Mouse (Mus musculus): ENCODE measurements around the gene Ddb1. TPM values are rescaled to one million over a fixed set of nuclear protein-coding genes. Genes with fewer than 3 reads are reported as not detected.

Gene Ddb1
- polyA plus RNA-seq, 1 experiment from 2014 or later = 176 TPM

DNA sequence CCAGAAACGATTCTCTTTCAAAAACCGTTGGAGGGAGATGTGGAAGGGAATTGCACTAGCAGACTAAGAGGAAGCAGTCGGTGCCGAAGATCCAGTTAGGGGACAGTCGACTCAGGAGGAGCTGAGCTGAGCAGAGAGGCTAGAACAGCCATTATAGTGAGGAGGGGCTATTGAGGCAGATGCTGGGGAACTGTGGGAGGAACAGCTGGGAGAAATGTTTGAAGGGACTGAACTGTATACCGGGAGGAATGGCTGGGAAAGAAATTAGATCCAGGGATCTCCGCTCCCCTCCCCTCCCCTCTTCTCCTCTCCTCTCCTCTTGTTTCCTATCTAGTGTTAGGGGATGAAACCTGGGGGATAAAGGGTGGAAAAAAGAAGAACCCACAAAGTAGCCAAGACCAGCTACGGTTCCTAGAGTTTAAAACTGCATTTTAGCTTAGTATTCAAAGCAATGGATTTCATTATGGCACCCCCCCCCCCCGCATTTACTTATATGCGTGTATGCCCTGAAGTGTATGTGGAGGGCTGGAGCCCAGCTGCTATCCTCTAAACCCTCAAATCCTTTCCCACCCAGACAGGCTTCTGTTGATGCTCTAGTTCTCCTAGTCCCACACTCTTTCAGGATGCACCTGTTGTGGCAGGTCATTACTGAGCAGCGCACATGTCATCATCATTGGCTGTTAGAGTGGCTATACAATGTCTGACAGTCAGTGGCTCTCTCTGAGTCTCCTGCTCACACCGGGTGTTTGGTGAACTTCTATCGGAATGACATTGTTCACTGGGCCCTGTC, 35.7 kb downstream of the Ddb1 start:
- Histone ChIP-seq H3K36me3 (ENCODE audit: control insufficient read depth, insufficient read depth, low read length) (no peaks in the 10 kb centered on the region), H3K27ac (ENCODE audit: low read depth, low read length) (no peak overlapping the region), H3K27me3 (ENCODE audit: control insufficient read depth, insufficient read depth, low read length) (no peaks in the 10 kb centered on the region), H3K9me3 (ENCODE audit: control insufficient read depth, low read length) (no peaks in the 10 kb centered on the region), H3K4me3 (ENCODE audit: low read depth, low read length) (no peak overlapping the region), H3K4me1 (ENCODE audit: control insufficient read depth, insufficient read depth, low read length) (no peaks in the 10 kb centered on the region), H3K4me2 (ENCODE audit: low read depth, low read length) (no peak overlapping the region), H3K9ac (replicated peaks; ENCODE audit: low read depth, low read length) (no peak overlapping the region)
- WGBS = 50% methylated on average over 13 of the region's 13 CpGs
- no peak for ATAC-seq (ENCODE audit: low read depth)

DNA sequence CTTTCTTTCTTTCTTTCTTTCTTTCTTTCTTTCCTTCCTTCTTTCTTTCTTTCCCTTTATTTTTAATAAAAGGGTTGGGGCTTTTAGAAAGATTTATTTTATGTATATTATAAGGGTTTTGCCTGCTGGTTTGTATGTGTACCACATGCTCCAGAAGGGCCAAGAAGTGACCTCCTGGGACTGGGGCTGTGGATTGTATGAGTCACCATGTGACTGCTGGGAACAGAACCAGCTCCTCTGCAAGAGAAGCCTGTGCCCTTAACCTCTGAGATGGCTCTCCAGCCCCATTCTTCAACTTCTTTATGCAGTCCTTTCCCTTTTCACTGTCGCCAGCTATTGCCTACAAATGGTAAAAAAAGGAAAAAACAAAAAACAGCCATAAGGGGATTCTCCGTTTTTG, 40.5 kb downstream of the Ddb1 start:
- H3K9me3 ChIP-seq (ENCODE audit: control insufficient read depth, low read length) = no peaks in the 10 kb centered on the region
- ATAC-seq (ENCODE audit: low read depth) = no peak

DNA sequence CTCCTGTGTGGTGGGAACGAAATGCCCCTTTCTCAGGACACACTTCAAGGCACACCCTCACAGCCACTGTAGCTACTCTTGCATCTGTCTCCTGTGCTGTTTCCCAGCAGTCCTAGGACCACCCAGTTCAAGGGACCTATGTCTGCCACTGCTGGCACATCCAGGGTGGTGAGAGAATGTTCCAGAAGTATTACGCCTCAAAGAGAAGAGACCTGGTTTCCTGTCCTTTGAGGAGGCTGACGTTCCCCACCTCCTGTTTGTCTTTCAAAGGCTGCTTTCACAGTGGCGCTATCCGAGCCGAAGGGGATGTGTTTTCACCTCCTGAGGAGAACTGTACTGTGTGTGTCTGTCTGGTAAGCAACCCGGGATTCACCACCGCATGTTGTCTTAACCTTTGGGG, 43.0 kb downstream of the Ddb1 start:
- H3K4me3 ChIP-seq (ENCODE audit: low read depth, low read length) = no peak overlapping the region
- H3K9me3 ChIP-seq (ENCODE audit: control insufficient read depth, low read length) = no peaks in the 10 kb centered on the region
- no peaks in the 10 kb centered on the region for H3K4me1 ChIP-seq (ENCODE audit: control insufficient read depth, insufficient read depth, low read length)
- H3K36me3 ChIP-seq (ENCODE audit: control insufficient read depth, insufficient read depth, low read length) = no peaks in the 10 kb centered on the region
- no peaks in the 10 kb centered on the region for H3K27me3 ChIP-seq (ENCODE audit: control insufficient read depth, insufficient read depth, low read length)
- H3K4me2 ChIP-seq (ENCODE audit: low read depth, low read length) = no peak overlapping the region
- WGBS = 77% methylated on average over 8 of the region's 8 CpGs
- no peak overlapping the region for H3K27ac ChIP-seq (ENCODE audit: low read depth, low read length)
- no peak overlapping the region for H3K9ac ChIP-seq (replicated peaks; ENCODE audit: low read depth, low read length)
- ATAC-seq (ENCODE audit: low read depth) = no peak

More for the DNA sequence above, 40.5 kb downstream of the Ddb1 start:
- Histone ChIP-seq H3K9ac (replicated peaks; ENCODE audit: low read depth, low read length) (no peak overlapping the region), H3K27ac (ENCODE audit: low read depth, low read length) (no peak overlapping the region), H3K4me3 (ENCODE audit: low read depth, low read length) (no peak overlapping the region), H3K36me3 (ENCODE audit: control insufficient read depth, insufficient read depth, low read length) (no peaks in the 10 kb centered on the region), H3K4me2 (ENCODE audit: low read depth, low read length) (no peak overlapping the region), H3K4me1 (ENCODE audit: control insufficient read depth, insufficient read depth, low read length) (no peaks in the 10 kb centered on the region), H3K27me3 (ENCODE audit: control insufficient read depth, insufficient read depth, low read length) (no peaks in the 10 kb centered on the region)
- WGBS = 91% methylated on average over 2 of the region's 2 CpGs

DNA sequence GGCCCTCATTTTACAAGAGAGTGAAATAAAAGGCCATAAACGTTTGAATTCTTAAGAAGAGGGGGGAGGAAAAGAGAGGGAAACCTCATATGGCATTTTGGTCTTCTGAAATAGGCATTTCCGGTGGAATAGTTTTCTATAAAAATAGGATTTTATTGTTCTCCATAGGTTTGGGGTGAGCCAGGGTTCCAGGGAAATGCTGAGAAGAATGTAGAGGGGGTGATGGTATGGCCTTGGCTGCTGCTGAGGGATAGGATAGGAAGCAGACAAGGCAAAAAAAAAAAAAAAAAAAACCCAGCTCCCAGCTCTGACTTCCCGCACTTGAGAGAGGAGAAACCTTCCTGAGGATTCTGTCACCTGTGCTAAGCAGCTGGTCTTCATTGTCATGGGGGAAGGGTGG, 50.9 kb downstream of the Ddb1 start:
- Histone ChIP-seq H3K4me3 (ENCODE audit: low read depth, low read length) (no peak overlapping the region), H3K4me2 (ENCODE audit: low read depth, low read length) (no peak overlapping the region), H3K27me3 (ENCODE audit: control insufficient read depth, insufficient read depth, low read length) (no peaks in the 10 kb centered on the region), H3K9me3 (ENCODE audit: control insufficient read depth, low read length) (no peaks in the 10 kb centered on the region), H3K4me1 (ENCODE audit: control insufficient read depth, insufficient read depth, low read length) (no peaks in the 10 kb centered on the region), H3K27ac (ENCODE audit: low read depth, low read length) (no peak overlapping the region), H3K9ac (replicated peaks; ENCODE audit: low read depth, low read length) (no peak overlapping the region), H3K36me3 (ENCODE audit: control insufficient read depth, insufficient read depth, low read length) (no peaks in the 10 kb centered on the region)
- ATAC-seq (ENCODE audit: low read depth) = no peak
- WGBS = 37% methylated on average over 3 of the region's 3 CpGs

DNA sequence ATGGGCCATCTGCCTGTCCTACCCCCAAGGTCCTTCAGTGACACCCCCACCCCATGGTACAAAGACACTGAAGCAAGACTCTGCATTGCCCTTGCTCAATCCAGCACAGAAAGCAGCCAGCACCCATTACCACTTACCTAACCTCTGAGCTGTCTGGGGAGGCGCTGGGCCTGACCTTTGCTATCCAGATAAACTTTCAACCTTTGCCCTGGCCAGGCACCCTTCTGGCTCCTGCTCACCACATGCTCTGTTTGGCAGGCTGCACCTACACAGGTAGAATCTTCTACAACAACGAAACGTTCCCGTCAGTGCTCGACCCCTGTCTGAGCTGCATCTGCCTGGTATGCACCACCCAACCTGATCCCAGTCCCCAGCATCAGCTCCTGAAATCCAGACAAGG, 52.6 kb downstream of the Ddb1 start:
- Histone ChIP-seq H3K27me3 (ENCODE audit: control insufficient read depth, insufficient read depth, low read length) (no peaks in the 10 kb centered on the region), H3K36me3 (ENCODE audit: control insufficient read depth, insufficient read depth, low read length) (no peaks in the 10 kb centered on the region), H3K4me1 (ENCODE audit: control insufficient read depth, insufficient read depth, low read length) (no peaks in the 10 kb centered on the region), H3K4me2 (ENCODE audit: low read depth, low read length) (no peak overlapping the region), H3K4me3 (ENCODE audit: low read depth, low read length) (no peak overlapping the region), H3K9ac (replicated peaks; ENCODE audit: low read depth, low read length) (no peak overlapping the region), H3K27ac (ENCODE audit: low read depth, low read length) (no peak overlapping the region), H3K9me3 (ENCODE audit: control insufficient read depth, low read length) (no peaks in the 10 kb centered on the region)
- WGBS = 90% methylated on average over 5 of the region's 5 CpGs
- ATAC-seq (ENCODE audit: low read depth) = no peak

DNA sequence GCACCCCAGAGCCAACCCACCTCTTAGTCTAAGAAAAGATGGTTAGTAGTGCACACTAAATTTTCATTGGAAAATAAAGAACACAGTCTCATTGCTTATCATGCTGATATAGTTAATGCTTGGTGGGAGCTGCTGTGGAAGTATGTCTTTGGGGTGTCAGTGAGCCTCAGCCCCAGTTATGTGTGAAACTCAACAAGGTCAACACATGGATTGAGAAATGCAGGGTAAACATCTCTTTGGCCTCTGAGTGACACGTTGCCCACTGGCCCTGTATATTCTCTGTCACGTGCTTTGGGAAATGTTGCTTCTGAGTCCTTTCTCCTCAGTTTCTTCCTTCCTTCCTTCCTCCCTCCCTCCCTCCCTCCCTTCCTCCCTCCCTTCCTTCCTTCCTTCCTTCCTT, 53.3 kb downstream of the Ddb1 start:
- ATAC-seq (ENCODE audit: low read depth) = no peak
- Histone ChIP-seq H3K27me3 (ENCODE audit: control insufficient read depth, insufficient read depth, low read length) (no peaks in the 10 kb centered on the region), H3K4me2 (ENCODE audit: low read depth, low read length) (no peak overlapping the region), H3K9me3 (ENCODE audit: control insufficient read depth, low read length) (no peaks in the 10 kb centered on the region), H3K4me1 (ENCODE audit: control insufficient read depth, insufficient read depth, low read length) (no peaks in the 10 kb centered on the region), H3K4me3 (ENCODE audit: low read depth, low read length) (no peak overlapping the region), H3K9ac (replicated peaks; ENCODE audit: low read depth, low read length) (no peak overlapping the region), H3K27ac (ENCODE audit: low read depth, low read length) (no peak overlapping the region), H3K36me3 (ENCODE audit: control insufficient read depth, insufficient read depth, low read length) (no peaks in the 10 kb centered on the region)
- WGBS = 65% methylated on average over 2 of the region's 2 CpGs

DNA sequence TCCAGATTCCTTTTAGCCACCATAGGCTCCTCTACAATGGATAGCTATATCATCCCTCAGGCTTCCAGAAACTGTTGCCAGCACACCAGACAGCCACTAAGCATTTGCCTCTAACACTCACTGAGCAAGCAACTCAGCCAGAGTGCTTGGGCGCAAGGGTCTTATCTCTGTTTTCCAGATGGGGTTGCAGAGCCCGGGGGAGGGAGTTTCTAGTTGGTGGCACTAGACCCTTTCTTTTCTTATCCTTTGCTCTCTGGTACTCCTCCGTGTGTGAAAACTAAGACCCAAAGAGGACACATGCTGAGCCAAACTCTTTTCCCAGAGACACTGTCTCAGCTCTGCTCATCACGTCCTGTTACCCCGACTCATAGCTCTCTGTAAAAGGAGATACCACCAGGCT, 56.2 kb downstream of the Ddb1 start:
- Histone ChIP-seq H3K4me2 (ENCODE audit: low read depth, low read length) (no peak overlapping the region), H3K4me3 (ENCODE audit: low read depth, low read length) (no peak overlapping the region), H3K9me3 (ENCODE audit: control insufficient read depth, low read length) (no peaks in the 10 kb centered on the region), H3K9ac (replicated peaks; ENCODE audit: low read depth, low read length) (no peak overlapping the region), H3K27ac (ENCODE audit: low read depth, low read length) (no peak overlapping the region), H3K4me1 (ENCODE audit: control insufficient read depth, insufficient read depth, low read length) (no peaks in the 10 kb centered on the region), H3K36me3 (ENCODE audit: control insufficient read depth, insufficient read depth, low read length) (no peaks in the 10 kb centered on the region), H3K27me3 (ENCODE audit: control insufficient read depth, insufficient read depth, low read length) (no peaks in the 10 kb centered on the region)
- no peak for ATAC-seq (ENCODE audit: low read depth)
- WGBS = 75% methylated on average over 5 of the region's 5 CpGs

DNA sequence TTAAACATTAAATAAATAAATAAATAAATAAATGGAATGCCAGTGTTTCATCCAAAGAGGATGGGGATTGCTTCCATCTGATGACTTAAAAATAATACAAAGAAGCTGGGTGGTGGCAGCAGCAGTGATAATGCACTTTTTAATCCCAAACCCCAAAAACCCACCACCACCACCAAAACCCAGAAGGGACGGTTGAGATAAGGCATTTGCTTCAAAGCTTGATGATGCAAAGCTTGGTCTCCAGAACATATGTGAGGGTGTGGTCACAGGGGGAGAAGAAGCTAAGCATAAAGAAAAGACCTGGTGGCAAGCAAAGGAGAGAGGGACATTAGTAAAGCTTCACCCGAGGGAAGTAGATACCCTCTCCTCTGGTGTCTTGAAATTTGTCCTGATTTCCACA, 56.8 kb downstream of the Ddb1 start:
- H3K27me3 ChIP-seq (ENCODE audit: control insufficient read depth, insufficient read depth, low read length) = no peaks in the 10 kb centered on the region
- H3K4me2 ChIP-seq (ENCODE audit: low read depth, low read length) = no peak overlapping the region
- H3K9ac ChIP-seq (replicated peaks; ENCODE audit: low read depth, low read length) = no peak overlapping the region
- no peaks in the 10 kb centered on the region for H3K9me3 ChIP-seq (ENCODE audit: control insufficient read depth, low read length)
- H3K27ac ChIP-seq (ENCODE audit: low read depth, low read length) = no peak overlapping the region
- H3K4me3 ChIP-seq (ENCODE audit: low read depth, low read length) = no peak overlapping the region
- ATAC-seq (ENCODE audit: low read depth) = no peak
- H3K4me1 ChIP-seq (ENCODE audit: control insufficient read depth, insufficient read depth, low read length) = no peaks in the 10 kb centered on the region
- H3K36me3 ChIP-seq (ENCODE audit: control insufficient read depth, insufficient read depth, low read length) = no peaks in the 10 kb centered on the region
- 95% methylated on average over 2 of the region's 2 CpGs for WGBS

DNA sequence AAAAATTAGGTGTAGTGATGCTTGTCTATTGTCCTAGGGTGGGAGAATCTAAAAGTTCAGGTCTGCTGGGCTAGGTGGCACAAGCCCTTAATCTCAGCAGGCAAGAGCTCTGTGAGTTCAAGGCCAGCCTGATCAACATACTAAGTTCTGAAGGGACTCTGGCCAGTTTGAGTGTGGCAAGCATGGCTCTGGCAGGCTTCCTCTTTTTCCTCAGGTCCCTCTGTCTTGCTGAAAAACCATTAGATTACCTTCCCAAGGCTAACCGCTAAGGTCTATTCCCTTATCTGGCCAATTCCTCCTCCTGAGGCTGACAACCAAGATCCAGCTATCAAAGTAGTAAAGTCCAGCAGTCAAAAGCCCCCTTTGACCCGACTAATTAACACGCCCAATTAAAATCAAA, 57.5 kb downstream of the Ddb1 start:
- WGBS = 86% methylated on average over 3 of the region's 3 CpGs
- H3K9me3 ChIP-seq (ENCODE audit: control insufficient read depth, low read length) = no peaks in the 10 kb centered on the region
- no peaks in the 10 kb centered on the region for H3K27me3 ChIP-seq (ENCODE audit: control insufficient read depth, insufficient read depth, low read length)
- no peaks in the 10 kb centered on the region for H3K4me1 ChIP-seq (ENCODE audit: control insufficient read depth, insufficient read depth, low read length)
- no peak overlapping the region for H3K9ac ChIP-seq (replicated peaks; ENCODE audit: low read depth, low read length)
- H3K4me3 ChIP-seq (ENCODE audit: low read depth, low read length) = no peak overlapping the region
- no peak overlapping the region for H3K4me2 ChIP-seq (ENCODE audit: low read depth, low read length)
- no peak for ATAC-seq (ENCODE audit: low read depth)
- no peak overlapping the region for H3K27ac ChIP-seq (ENCODE audit: low read depth, low read length)
- H3K36me3 ChIP-seq (ENCODE audit: control insufficient read depth, insufficient read depth, low read length) = no peaks in the 10 kb centered on the region
